Mouse (Mus musculus) WW6 (cell line): Measurements from ENCODE around the gene Med19.
"Not testable (repeated sequence)": the region's sequence is repeated elsewhere in the genome, so short reads cannot be mapped to it uniquely, and the experiment has no call there.

Experiments
- DNase-seq: peaks from one replicate; pipeline ENCODE4 v3.0.0-alpha.2; 2013; ENCODE audit warnings: low read depth, low spot score

Med19 gene

GRCm38 (mm10) chr2:84716423-84717355 is 38.5 kb downstream of the Med19 start:
- DNase-seq, result no peak

GRCm38 (mm10) chr2:84717357-84717756 is 39.2 kb downstream of the Med19 start:
- no peak for DNase-seq

- no peak for DNase-seq
These were observed 42.5 kb downstream of the Med19 start for GRCm38 (mm10) chr2:84720718-84721117.

- no peak for DNase-seq
These were observed 43.0 kb downstream of the Med19 start for GRCm38 (mm10) chr2:84721182-84721581.

- DNase-seq, result no peak
These were observed 45.7 kb downstream of the Med19 start for GRCm38 (mm10) chr2:84723856-84724255.

GRCm38 (mm10) chr2:84725770-84726169 is 47.6 kb downstream of the Med19 start:
- DNase-seq, result no peak

GRCm38 (mm10) chr2:84726716-84727115 is 48.5 kb downstream of the Med19 start:
- no peak for DNase-seq

GRCm38 (mm10) chr2:84727172-84727858 is 49.1 kb downstream of the Med19 start, which contains the start of gene Clp1:
Clp1 (minus strand) TSS chr2:84727350.
- DNase-seq, result peak; percentile 96

- not testable (repeated sequence) for DNase-seq
These were observed 50.0 kb downstream of the Med19 start for GRCm38 (mm10) chr2:84728191-84728590.

GRCm38 (mm10) chr2:84731206-84731605 is 53.0 kb downstream of the Med19 start:
- DNase-seq, result no peak

- DNase-seq, result no peak
These were observed 54.2 kb downstream of the Med19 start for GRCm38 (mm10) chr2:84732394-84732793.

- DNase-seq, result no peak
These were observed 55.5 kb downstream of the Med19 start, which contains the start of gene Ypel4 for GRCm38 (mm10) chr2:84733579-84734300. Ypel4 (plus strand) TSS chr2:84734058.

- DNase-seq, result no peak
These were observed 56.2 kb downstream of the Med19 start for GRCm38 (mm10) chr2:84734351-84734864.

GRCm38 (mm10) chr2:84734919-84735318 is 56.7 kb downstream of the Med19 start:
- DNase-seq, result no peak

GRCm38 (mm10) chr2:84735346-84735920 is 57.2 kb downstream of the Med19 start:
- DNase-seq, result no peak

- no peak for DNase-seq
These were observed 58.3 kb downstream of the Med19 start for GRCm38 (mm10) chr2:84736312-84737161.

- DNase-seq, result no peak
These were observed 59.3 kb downstream of the Med19 start for GRCm38 (mm10) chr2:84737451-84737925.
